Mouse (Mus musculus) v-Abl transformed pro-B cells (cell line): ENCODE data around the gene Tnrc6c.

ENCODE experiments used
- in situ Hi-C, 2 experiments: fragments of 400-800 bp; cut with MboI; formaldehyde crosslinking; loops; one replicate each; pipeline ENCODE4 v1.15.1; 2025; ENCODE audit not compliant: unreplicated experiment in 2 of 2

The Tnrc6c gene

DNA sequence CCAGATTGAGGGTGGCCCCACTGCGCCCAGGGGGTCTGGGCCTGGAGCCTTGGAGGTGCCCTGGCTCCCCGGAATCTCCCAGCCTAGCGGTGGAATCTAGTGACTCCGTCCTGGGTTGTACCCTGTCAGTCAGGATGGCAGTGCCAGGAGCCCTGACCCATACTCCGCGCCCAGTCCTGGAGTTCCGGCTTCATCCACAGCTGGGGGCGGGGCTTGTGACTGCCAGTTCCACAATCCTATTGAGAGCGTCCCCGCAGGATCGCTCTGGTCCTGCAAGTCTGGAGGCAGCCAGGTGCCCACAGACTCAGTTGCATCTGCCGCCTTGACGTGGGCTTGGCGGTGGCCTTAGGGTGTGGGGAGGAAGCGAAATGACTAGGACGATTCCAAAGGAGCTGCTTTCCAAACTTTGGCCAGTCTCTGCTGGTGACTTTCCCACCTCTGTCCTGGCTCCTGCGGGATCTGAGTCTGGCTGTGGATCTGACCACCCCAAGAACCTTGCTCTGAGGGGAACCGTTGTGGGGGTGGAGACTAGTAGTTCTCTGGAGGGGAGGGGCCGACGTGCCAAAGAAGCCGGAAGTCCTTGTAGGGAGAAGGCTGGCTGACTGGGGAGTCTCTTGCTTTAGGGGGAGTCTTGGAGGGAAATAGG, 156.4 kb downstream of the Tnrc6c start:
- in situ Hi-C loops: no loop called here
